Mouse (Mus musculus): Measurements from ENCODE around the gene Spata5. TPM values are rescaled to one million over a fixed set of nuclear protein-coding genes. Genes with fewer than 3 reads are reported as not detected.

Gene Spata5
- total and polyA plus RNA-seq, 3 experiments, result 35.0 to 52.9 (median 49.7) TPM

- Histone ChIP-seq H3K36me3 (replicated peaks in 1 of 2; ENCODE audit: control insufficient read depth in 1 of 2, insufficient read depth in 1 of 2, low read length in 1 of 2) (peaks cover 3 to 77% of the 10 kb centered on the region in 2 experiments), H3K27me3 (replicated peaks) (no peaks in the 10 kb centered on the region), H3K9ac (ENCODE audit: insufficient read depth, low read depth) (no peak overlapping the region), H3K79me2 (replicated peaks; ENCODE audit: control insufficient read depth, extremely low read depth, insufficient read depth, poor library complexity, severe bottlenecking) (no peaks in the 10 kb centered on the region), H3K4me3 (replicated peaks in 1 of 3; ENCODE audit: low read depth in 2 of 3, low read length in 2 of 3, poor library complexity in 1 of 3) (no peak overlapping the region), H3K9me3 (replicated peaks; ENCODE audit: low read length) (no peaks in the 10 kb centered on the region), H3K4me1 (ENCODE audit: control insufficient read depth in 1 of 2, insufficient read depth in 2 of 2) (no peaks in the 10 kb centered on the region), H3K4me2 (ENCODE audit: insufficient read depth, low read depth, poor library complexity, severe bottlenecking) (no peak overlapping the region), H3K27ac (ENCODE audit: insufficient read depth, low read depth) (no peak overlapping the region)
- dilution Hi-C loops (cut with MboI; ENCODE audit: extremely low pct_ligation_motif_present, extremely low pct_unique_long_range_greater_than_20kb, low sequenced_read_pairs) (no loop called here), in situ Hi-C loops (cut with MboI; ENCODE audit: low pct_ligation_motif_present, low pct_unique_long_range_greater_than_20kb, low sequenced_read_pairs) (no loop called here)
- no peak for DNase-seq (ENCODE audit: extremely low read depth)
- TF ChIP-seq JUND (conservative IDR thresholded peaks at IDR 0.05; ENCODE audit: low read depth, low read length) (no peak), NELFE (IDR thresholded peaks at IDR 0.05; ENCODE audit: low read depth, low read length) (no peak), UBTF (IDR thresholded peaks at IDR 0.05; ENCODE audit: low read depth, low read length) (no peak), MAX (IDR thresholded peaks at IDR 0.05; ENCODE audit: low read length) (no peak), ZMIZ1 (IDR thresholded peaks at IDR 0.05; ENCODE audit: low read depth, low read length) (no peak), PAX5 (IDR thresholded peaks at IDR 0.05; ENCODE audit: low read length) (no peak), E2F4 (IDR thresholded peaks at IDR 0.05; ENCODE audit: insufficient replicate concordance, low read depth, low read length) (no peak), EP300 (IDR thresholded peaks at IDR 0.05; ENCODE audit: low read length) (no peak), POLR2AphosphoS2 (IDR thresholded peaks at IDR 0.05; ENCODE audit: low read depth, low read length) (no peak), MYC (IDR thresholded peaks at IDR 0.05; ENCODE audit: low read depth, low read length) (no peak), KAT2A (IDR thresholded peaks at IDR 0.05; ENCODE audit: insufficient replicate concordance, low read length) (no peak), TBP (conservative IDR thresholded peaks at IDR 0.05; ENCODE audit: low read depth, low read length) (no peak), MXI1 (IDR thresholded peaks at IDR 0.05; ENCODE audit: low read depth, low read length) (no peak), ZC3H11A (IDR thresholded peaks at IDR 0.05; ENCODE audit: low read depth, low read length) (no peak), RAD21 (IDR thresholded peaks at IDR 0.05; ENCODE audit: low read depth, low read length) (no peak)
Observed at GRCm38 (mm10) chr3:37572066-37572465, 152.4 kb downstream of the Spata5 start.

- H3K4me2 ChIP-seq (ENCODE audit: insufficient read depth, low read depth, poor library complexity, severe bottlenecking), result no peak overlapping the region
- H3K27ac ChIP-seq (ENCODE audit: insufficient read depth, low read depth), result no peak overlapping the region
- DNase-seq (ENCODE audit: extremely low read depth), result no peak
- TF ChIP-seq NELFE (IDR thresholded peaks at IDR 0.05; ENCODE audit: low read depth, low read length), result no peak
- TF ChIP-seq MEF2A (IDR thresholded peaks at IDR 0.05; ENCODE audit: borderline replicate concordance, low read depth, low read length), result no peak
- TF ChIP-seq POLR2A (IDR thresholded peaks at IDR 0.05; ENCODE audit: low read depth, low read length), result no peak
- TF ChIP-seq KAT2A (IDR thresholded peaks at IDR 0.05; ENCODE audit: insufficient replicate concordance, low read length), result no peak
- TF ChIP-seq ZKSCAN1 (IDR thresholded peaks at IDR 0.05; ENCODE audit: borderline replicate concordance, low read depth, low read length), result no peak
- no peak for TF ChIP-seq MAX (IDR thresholded peaks at IDR 0.05; ENCODE audit: low read length)
- TF ChIP-seq ZNF384 (IDR thresholded peaks at IDR 0.05; ENCODE audit: low read depth, low read length), result no peak
- no peak for TF ChIP-seq JUN (IDR thresholded peaks at IDR 0.05; ENCODE audit: insufficient read depth, low read depth, low read length)
- TF ChIP-seq EP300 (IDR thresholded peaks at IDR 0.05; ENCODE audit: low read length), result no peak
- no peak for TF ChIP-seq IRF4 (IDR thresholded peaks at IDR 0.05; ENCODE audit: low read depth, low read length)
- H3K4me1 ChIP-seq (ENCODE audit: control insufficient read depth in 1 of 2, insufficient read depth in 2 of 2), result no peaks in the 10 kb centered on the region
- H3K79me2 ChIP-seq (replicated peaks; ENCODE audit: control insufficient read depth, extremely low read depth, insufficient read depth, poor library complexity, severe bottlenecking), result no peaks in the 10 kb centered on the region
- no peak overlapping the region for H3K4me3 ChIP-seq (replicated peaks in 1 of 3; ENCODE audit: low read depth in 2 of 3, low read length in 2 of 3, poor library complexity in 1 of 3)
- in situ Hi-C loops (cut with MboI; ENCODE audit: low pct_ligation_motif_present, low pct_unique_long_range_greater_than_20kb, low sequenced_read_pairs) (no loop called here), dilution Hi-C loops (cut with MboI; ENCODE audit: extremely low pct_ligation_motif_present, extremely low pct_unique_long_range_greater_than_20kb, low sequenced_read_pairs) (no loop called here)
- H3K9me3 ChIP-seq (replicated peaks; ENCODE audit: low read length), result no peaks in the 10 kb centered on the region
- H3K27me3 ChIP-seq (replicated peaks), result no peaks in the 10 kb centered on the region
- peaks cover 16 to 77% of the 10 kb centered on the region in 2 experiments for H3K36me3 ChIP-seq (replicated peaks in 1 of 2; ENCODE audit: control insufficient read depth in 1 of 2, insufficient read depth in 1 of 2, low read length in 1 of 2)
- H3K9ac ChIP-seq (ENCODE audit: insufficient read depth, low read depth), result no peak overlapping the region
Observed at GRCm38 (mm10) chr3:37576840-37577239, 157.1 kb downstream of the Spata5 start.
